Mouse (Mus musculus): Measurements from ENCODE around the gene Hgfac. TPM values are rescaled to one million over a fixed set of nuclear protein-coding genes. Genes with fewer than 3 reads are reported as not detected.

Gene Hgfac
- polyA plus RNA-seq, 1 experiment, result 75.0 TPM

- TF ChIP-seq POLR2A (IDR thresholded peaks at IDR 0.05; ENCODE audit: low read depth, low read length), result no peak
- TF ChIP-seq CTCF (IDR thresholded peaks at IDR 0.05; ENCODE audit: extremely low read depth, insufficient read length, insufficient replicate concordance, low read depth, low read length), result no peak
- Histone ChIP-seq H3K4me3 (ENCODE audit: low read depth, low read length) (no peak overlapping the region), H3K4me1 (ENCODE audit: control insufficient read depth, insufficient read depth, insufficient read length, low read length) (no peaks in the 10 kb centered on the region), H3K36me3 (ENCODE audit: control insufficient read depth, insufficient read depth, low read length) (no peaks in the 10 kb centered on the region), H3K27ac (ENCODE audit: insufficient read depth, low read depth, low read length) (no peak overlapping the region), H3K27me3 (ENCODE audit: control insufficient read depth, insufficient read depth, low read length) (no peaks in the 10 kb centered on the region)
- WGBS, result 64% methylated on average over 9 of the region's 9 CpGs
These were observed 20.7 kb upstream of the Hgfac start for GRCm38 (mm10) chr5:35020410-35021241.

GRCm38 (mm10) chr5:35024975-35025374, 16.3 kb upstream of the Hgfac start:
- TF ChIP-seq POLR2A (IDR thresholded peaks at IDR 0.05; ENCODE audit: low read depth, low read length), result no peak
- peak; percentile 72; the same call in 1 of the 2 replicates for TF ChIP-seq CTCF (IDR thresholded peaks at IDR 0.05; ENCODE audit: extremely low read depth, insufficient read length, insufficient replicate concordance, low read depth, low read length)
- 0 out of 2 replicates have a peak, but pooled peaks cover 1% of the 10 kb centered on the region for H3K4me1 ChIP-seq (ENCODE audit: control insufficient read depth, insufficient read depth, insufficient read length, low read length)
- no peak overlapping the region for H3K27ac ChIP-seq (ENCODE audit: insufficient read depth, low read depth, low read length)
- no peak overlapping the region for H3K4me3 ChIP-seq (ENCODE audit: low read depth, low read length)
- WGBS, result 4% methylated on average over 2 of the region's 2 CpGs
- H3K36me3 ChIP-seq (ENCODE audit: control insufficient read depth, insufficient read depth, low read length), result 0 out of 2 replicates have a peak, but pooled peaks cover 2% of the 10 kb centered on the region
- no peaks in the 10 kb centered on the region for H3K27me3 ChIP-seq (ENCODE audit: control insufficient read depth, insufficient read depth, low read length)

DNA sequence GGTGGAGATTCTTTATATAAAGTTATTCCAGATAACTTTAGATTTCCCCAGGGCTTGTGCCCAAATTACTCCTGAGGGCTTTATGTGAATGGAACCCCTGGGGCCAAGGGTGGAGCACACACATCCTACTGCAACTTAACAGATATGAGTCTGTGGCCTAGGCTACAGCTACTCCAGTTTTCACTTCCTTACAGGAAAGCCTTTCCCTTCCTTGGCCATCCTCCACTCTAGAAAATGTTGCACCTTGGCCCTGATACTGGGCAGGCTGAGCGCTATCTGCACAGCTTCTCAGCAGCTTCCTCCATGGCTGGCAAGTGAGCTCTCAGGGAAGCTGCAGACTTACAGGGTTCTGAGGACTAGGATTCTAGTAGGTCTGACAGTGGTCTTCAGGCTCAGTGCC, 12.0 kb upstream of the Hgfac start:
- 65% methylated on average over 1 of the region's 1 CpGs for WGBS
- H3K27me3 ChIP-seq (ENCODE audit: control insufficient read depth, insufficient read depth, low read length), result no peaks in the 10 kb centered on the region
- no peak overlapping the region for H3K27ac ChIP-seq (ENCODE audit: insufficient read depth, low read depth, low read length)
- no peak overlapping the region for H3K4me3 ChIP-seq (ENCODE audit: low read depth, low read length)
- TF ChIP-seq CTCF (IDR thresholded peaks at IDR 0.05; ENCODE audit: extremely low read depth, insufficient read length, insufficient replicate concordance, low read depth, low read length) (no peak), POLR2A (IDR thresholded peaks at IDR 0.05; ENCODE audit: low read depth, low read length) (no peak)
- 0 out of 2 replicates have a peak, but pooled peaks cover 1% of the 10 kb centered on the region for H3K4me1 ChIP-seq (ENCODE audit: control insufficient read depth, insufficient read depth, insufficient read length, low read length)
- H3K36me3 ChIP-seq (ENCODE audit: control insufficient read depth, insufficient read depth, low read length), result 0 out of 2 replicates have a peak, but pooled peaks cover 2% of the 10 kb centered on the region

DNA sequence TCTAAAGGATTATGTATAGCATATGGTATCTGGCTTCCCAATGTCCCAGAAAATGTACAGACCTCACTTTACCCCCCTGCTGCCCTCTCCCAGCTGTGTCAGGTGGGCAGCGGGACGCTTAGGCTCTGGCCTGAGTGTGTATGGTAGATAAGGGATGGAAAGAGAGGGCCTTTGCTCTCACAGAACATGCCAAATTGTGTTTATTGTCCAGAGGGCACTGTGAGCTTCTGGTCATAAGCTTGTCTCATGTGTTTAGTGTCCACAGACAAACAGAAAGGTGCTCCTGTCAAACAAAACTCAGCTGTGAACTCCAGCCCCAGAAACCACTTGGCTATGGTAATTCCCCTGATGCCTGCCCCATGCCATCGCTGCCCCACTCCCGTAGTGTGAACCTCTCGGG, 11.6 kb upstream of the Hgfac start:
- no peak for TF ChIP-seq POLR2A (IDR thresholded peaks at IDR 0.05; ENCODE audit: low read depth, low read length)
- no peaks in the 10 kb centered on the region for H3K27me3 ChIP-seq (ENCODE audit: control insufficient read depth, insufficient read depth, low read length)
- no peak overlapping the region for H3K27ac ChIP-seq (ENCODE audit: insufficient read depth, low read depth, low read length)
- WGBS, result 93% methylated on average over 5 of the region's 5 CpGs
- H3K4me1 ChIP-seq (ENCODE audit: control insufficient read depth, insufficient read depth, insufficient read length, low read length), result 0 out of 2 replicates have a peak, but pooled peaks cover 1% of the 10 kb centered on the region
- no peak overlapping the region for H3K4me3 ChIP-seq (ENCODE audit: low read depth, low read length)
- 0 out of 2 replicates have a peak, but pooled peaks cover 2% of the 10 kb centered on the region for H3K36me3 ChIP-seq (ENCODE audit: control insufficient read depth, insufficient read depth, low read length)

- H3K27ac ChIP-seq (ENCODE audit: insufficient read depth, low read depth, low read length), result no peak overlapping the region
- 0 out of 2 replicates have a peak, but pooled peaks cover 6% of the 10 kb centered on the region for H3K4me1 ChIP-seq (ENCODE audit: control insufficient read depth, insufficient read depth, insufficient read length, low read length)
- H3K36me3 ChIP-seq (ENCODE audit: control insufficient read depth, insufficient read depth, low read length), result 0 out of 2 replicates have a peak, but pooled peaks cover 1% of the 10 kb centered on the region
- TF ChIP-seq POLR2A (IDR thresholded peaks at IDR 0.05; ENCODE audit: low read depth, low read length) (no peak), CTCF (IDR thresholded peaks at IDR 0.05; ENCODE audit: extremely low read depth, insufficient read length, insufficient replicate concordance, low read depth, low read length) (peak; percentile 22; the same call in 1 of the 2 replicates)
- 63% methylated on average over 5 of the region's 5 CpGs for WGBS
- H3K27me3 ChIP-seq (ENCODE audit: control insufficient read depth, insufficient read depth, low read length), result no peaks in the 10 kb centered on the region
- no peak overlapping the region for H3K4me3 ChIP-seq (ENCODE audit: low read depth, low read length)
These were observed 8.2 kb upstream of the Hgfac start for GRCm38 (mm10) chr5:35033068-35033467.

DNA sequence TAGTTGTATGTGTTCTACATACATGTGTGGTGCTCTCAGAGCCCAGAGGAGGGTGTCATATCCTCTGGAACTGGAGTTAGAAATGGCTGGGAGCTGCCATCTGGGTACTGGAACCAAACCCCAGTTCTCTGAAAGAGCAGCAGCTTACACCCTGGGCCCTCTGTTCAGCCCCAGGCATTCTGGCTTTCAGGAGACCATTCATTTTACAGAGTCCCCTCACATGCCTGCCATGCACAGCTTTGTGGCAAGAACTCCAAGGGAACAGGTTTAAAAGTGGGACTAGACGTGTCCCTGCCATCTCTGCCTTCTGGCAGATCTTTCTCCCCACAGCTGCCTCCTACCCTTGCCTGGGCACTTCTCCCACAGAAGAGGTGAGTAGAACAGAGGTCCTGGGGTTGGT, 7.7 kb upstream of the Hgfac start:
- Histone ChIP-seq H3K36me3 (ENCODE audit: control insufficient read depth, insufficient read depth, low read length) (no peaks in the 10 kb centered on the region), H3K27me3 (ENCODE audit: control insufficient read depth, insufficient read depth, low read length) (no peaks in the 10 kb centered on the region), H3K4me1 (ENCODE audit: control insufficient read depth, insufficient read depth, insufficient read length, low read length) (0 out of 2 replicates have a peak, but pooled peaks cover 6% of the 10 kb centered on the region), H3K27ac (ENCODE audit: insufficient read depth, low read depth, low read length) (no peak overlapping the region), H3K4me3 (ENCODE audit: low read depth, low read length) (no peak overlapping the region)
- no peak for TF ChIP-seq POLR2A (IDR thresholded peaks at IDR 0.05; ENCODE audit: low read depth, low read length)
- WGBS, result 83% methylated on average over 1 of the region's 1 CpGs

DNA sequence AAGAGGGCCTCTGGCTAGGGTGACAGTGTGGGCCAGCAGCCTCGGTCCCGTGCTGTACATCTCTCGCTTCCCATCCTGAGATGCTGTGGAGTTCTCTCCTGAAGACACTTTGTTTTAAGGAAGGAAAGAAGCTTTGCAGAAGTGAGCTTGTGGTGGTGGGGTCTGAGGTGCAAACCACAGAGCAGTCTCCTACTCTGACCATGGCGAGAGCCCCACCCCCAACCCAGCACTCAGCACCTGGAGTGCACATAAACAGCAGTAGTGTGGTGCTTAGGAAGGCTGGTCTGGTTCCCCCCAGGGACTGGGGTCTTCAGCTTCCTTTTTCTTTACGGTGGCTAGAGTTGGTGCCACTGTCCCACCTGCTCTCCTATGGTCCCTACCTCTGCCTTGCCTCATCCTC, 6.2 kb upstream of the Hgfac start:
- peaks cover 12% of the 10 kb centered on the region for H3K4me1 ChIP-seq (ENCODE audit: control insufficient read depth, insufficient read depth, insufficient read length, low read length)
- WGBS, result 84% methylated on average over 5 of the region's 5 CpGs

More for the DNA sequence above, 6.2 kb upstream of the Hgfac start:
- no peak for TF ChIP-seq POLR2A (IDR thresholded peaks at IDR 0.05; ENCODE audit: low read depth, low read length)
- no peak overlapping the region for H3K27ac ChIP-seq (ENCODE audit: insufficient read depth, low read depth, low read length)
- H3K36me3 ChIP-seq (ENCODE audit: control insufficient read depth, insufficient read depth, low read length), result no peaks in the 10 kb centered on the region
- H3K27me3 ChIP-seq (ENCODE audit: control insufficient read depth, insufficient read depth, low read length), result no peaks in the 10 kb centered on the region
- H3K4me3 ChIP-seq (ENCODE audit: low read depth, low read length), result no peak overlapping the region
